Mouse (Mus musculus): ENCODE data around the gene Tet2. TPM values are rescaled to one million over a fixed set of nuclear protein-coding genes. Genes with fewer than 3 reads are reported as not detected.

The Tet2 gene
- 10 to 100 TPM; 41.3 to 47.8 TPM for polyA plus RNA-seq (2017; shearing (Covaris generic))

DNA sequence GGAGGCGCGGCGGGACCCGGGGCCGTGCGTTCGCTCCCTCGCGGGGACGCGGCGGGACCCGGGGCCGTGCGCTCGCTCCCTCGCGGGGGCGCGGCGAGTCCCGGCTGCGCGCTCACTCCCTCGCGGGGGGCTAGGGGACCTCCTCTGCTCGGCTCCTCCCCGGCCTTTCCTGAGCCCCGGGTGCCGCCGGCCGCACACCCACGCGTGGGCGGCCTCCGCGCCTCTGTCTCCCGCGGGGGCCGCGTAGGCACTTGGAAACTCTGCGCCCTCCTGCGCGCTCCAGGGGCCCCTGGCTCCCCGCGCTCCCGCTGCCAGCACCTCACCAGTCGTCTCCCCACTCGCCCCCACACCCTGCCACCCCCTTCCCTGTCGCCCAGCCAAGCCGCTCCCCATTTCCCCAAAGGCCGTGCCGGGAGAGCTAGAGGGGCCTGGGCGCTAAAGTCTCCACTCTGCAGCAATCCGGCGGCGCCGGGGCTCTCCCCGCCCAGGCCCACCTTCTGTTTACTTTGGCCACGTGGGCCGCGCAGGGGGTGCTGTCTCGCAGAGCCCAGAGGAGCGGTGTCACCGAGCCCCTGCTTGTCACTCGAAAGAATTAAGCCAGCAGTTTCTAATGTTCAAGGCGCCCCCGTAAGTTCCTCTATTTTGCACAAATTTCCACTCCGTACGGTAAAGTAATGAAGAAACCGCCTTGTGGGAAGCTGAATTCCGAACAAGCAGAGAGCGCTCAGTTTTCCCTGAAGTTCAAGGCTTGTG is at the start of gene Tet2:
Tet2 (minus strand) TSS at position 589 of the 753 bp plus-strand sequence.

Other genes with a start within 250 kb of the Tet2 start
- 10 to 100 TPM; 45.1 to 61.1 TPM for gene Ppa2, start 235.0 kb downstream of the Tet2 start, polyA plus RNA-seq (2017; shearing (Covaris generic))